Mouse (Mus musculus): ENCODE results near the gene Cabp1. TPM values are rescaled to one million over a fixed set of nuclear protein-coding genes. Genes with fewer than 3 reads are reported as not detected.

Gene Cabp1
- polyA plus RNA-seq, 1 experiment: 8.1 TPM

- peak overlapping the region; percentile 57 for H3K9ac ChIP-seq (ENCODE audit: low read depth, poor library complexity, severe bottlenecking)
- no peaks in the 10 kb centered on the region for H3K9me3 ChIP-seq (replicated peaks; ENCODE audit: control insufficient read depth, insufficient read depth, low read length, poor library complexity, severe bottlenecking)
- peaks cover 2% of the 10 kb centered on the region for H3K4me1 ChIP-seq (ENCODE audit: control insufficient read depth, insufficient read depth, low read length)
- peaks cover 7% of the 10 kb centered on the region for H3K36me3 ChIP-seq (ENCODE audit: control insufficient read depth, insufficient read depth, low read length, poor library complexity, severe bottlenecking)
- no peaks in the 10 kb centered on the region for H3K27me3 ChIP-seq (ENCODE audit: control insufficient read depth, insufficient read depth, low read length, poor library complexity, severe bottlenecking)
- peak overlapping the region; percentile 62 for H3K4me3 ChIP-seq (ENCODE audit: low read depth, low read length)
- H3K27ac ChIP-seq (ENCODE audit: insufficient read depth, low read length): no peak overlapping the region
- TF ChIP-seq CTCF (IDR thresholded peaks at IDR 0.05; ENCODE audit: low read depth, low read length) (no peak), EP300 (IDR thresholded peaks at IDR 0.05; ENCODE audit: insufficient read depth, low read depth, low read length) (no peak)
Observed at GRCm38 (mm10) chr5:115235323-115235771, 41.2 kb upstream of the Cabp1 start.

GRCm38 (mm10) chr5:115234519-115234918 is 40.3 kb upstream of the Cabp1 start:
- no peak overlapping the region for H3K27ac ChIP-seq (ENCODE audit: insufficient read depth, low read length)
- no peaks in the 10 kb centered on the region for H3K36me3 ChIP-seq (ENCODE audit: control insufficient read depth, insufficient read depth, low read length, poor library complexity, severe bottlenecking)
- no peaks in the 10 kb centered on the region for H3K9me3 ChIP-seq (replicated peaks; ENCODE audit: control insufficient read depth, insufficient read depth, low read length, poor library complexity, severe bottlenecking)
- peaks cover 2% of the 10 kb centered on the region for H3K4me1 ChIP-seq (ENCODE audit: control insufficient read depth, insufficient read depth, low read length)
- 0 out of 2 replicates have a peak overlapping the region, but pooled peaks have one; percentile 57 for H3K9ac ChIP-seq (ENCODE audit: low read depth, poor library complexity, severe bottlenecking)
- H3K27me3 ChIP-seq (ENCODE audit: control insufficient read depth, insufficient read depth, low read length, poor library complexity, severe bottlenecking): no peaks in the 10 kb centered on the region
- H3K4me3 ChIP-seq (ENCODE audit: low read depth, low read length): no peak overlapping the region
- TF ChIP-seq CTCF (IDR thresholded peaks at IDR 0.05; ENCODE audit: low read depth, low read length) (no peak), POLR2A (IDR thresholded peaks at IDR 0.05; ENCODE audit: insufficient read depth, low read length) (no peak), EP300 (IDR thresholded peaks at IDR 0.05; ENCODE audit: insufficient read depth, low read depth, low read length) (no peak)

GRCm38 (mm10) chr5:115233031-115233780 is 39.0 kb upstream of the Cabp1 start:
- TF ChIP-seq EP300 (IDR thresholded peaks at IDR 0.05; ENCODE audit: insufficient read depth, low read depth, low read length): no peak
- peak; percentile 5 for TF ChIP-seq CTCF (IDR thresholded peaks at IDR 0.05; ENCODE audit: low read depth, low read length)
- H3K27me3 ChIP-seq (ENCODE audit: control insufficient read depth, insufficient read depth, low read length, poor library complexity, severe bottlenecking): no peaks in the 10 kb centered on the region
- no peak overlapping the region for H3K27ac ChIP-seq (ENCODE audit: insufficient read depth, low read length)
- no peaks in the 10 kb centered on the region for H3K9me3 ChIP-seq (replicated peaks; ENCODE audit: control insufficient read depth, insufficient read depth, low read length, poor library complexity, severe bottlenecking)
- peaks cover 2% of the 10 kb centered on the region for H3K4me1 ChIP-seq (ENCODE audit: control insufficient read depth, insufficient read depth, low read length)
- no peak overlapping the region for H3K9ac ChIP-seq (ENCODE audit: low read depth, poor library complexity, severe bottlenecking)
- no peak overlapping the region for H3K4me3 ChIP-seq (ENCODE audit: low read depth, low read length)
- H3K36me3 ChIP-seq (ENCODE audit: control insufficient read depth, insufficient read depth, low read length, poor library complexity, severe bottlenecking): no peaks in the 10 kb centered on the region

- Histone ChIP-seq H3K27ac (ENCODE audit: insufficient read depth, low read length) (no peak overlapping the region), H3K27me3 (ENCODE audit: control insufficient read depth, insufficient read depth, low read length, poor library complexity, severe bottlenecking) (no peaks in the 10 kb centered on the region), H3K9me3 (replicated peaks; ENCODE audit: control insufficient read depth, insufficient read depth, low read length, poor library complexity, severe bottlenecking) (no peaks in the 10 kb centered on the region), H3K4me3 (ENCODE audit: low read depth, low read length) (no peak overlapping the region), H3K36me3 (ENCODE audit: control insufficient read depth, insufficient read depth, low read length, poor library complexity, severe bottlenecking) (no peaks in the 10 kb centered on the region), H3K4me1 (ENCODE audit: control insufficient read depth, insufficient read depth, low read length) (peaks cover 2% of the 10 kb centered on the region), H3K9ac (ENCODE audit: low read depth, poor library complexity, severe bottlenecking) (0 out of 2 replicates have a peak overlapping the region, but pooled peaks have one; percentile 5)
- no peak for TF ChIP-seq CTCF (IDR thresholded peaks at IDR 0.05; ENCODE audit: low read depth, low read length)
- TF ChIP-seq POLR2A (IDR thresholded peaks at IDR 0.05; ENCODE audit: insufficient read depth, low read length): no peak
- no peak for TF ChIP-seq EP300 (IDR thresholded peaks at IDR 0.05; ENCODE audit: insufficient read depth, low read depth, low read length)
Observed at GRCm38 (mm10) chr5:115232516-115232915, 38.3 kb upstream of the Cabp1 start.

GRCm38 (mm10) chr5:115231552-115232120 is 37.5 kb upstream of the Cabp1 start:
- Histone ChIP-seq H3K9me3 (replicated peaks; ENCODE audit: control insufficient read depth, insufficient read depth, low read length, poor library complexity, severe bottlenecking) (no peaks in the 10 kb centered on the region), H3K9ac (ENCODE audit: low read depth, poor library complexity, severe bottlenecking) (peak overlapping the region; percentile 5), H3K27ac (ENCODE audit: insufficient read depth, low read length) (no peak overlapping the region), H3K36me3 (ENCODE audit: control insufficient read depth, insufficient read depth, low read length, poor library complexity, severe bottlenecking) (no peaks in the 10 kb centered on the region), H3K4me3 (ENCODE audit: low read depth, low read length) (peak overlapping the region; percentile 27), H3K27me3 (ENCODE audit: control insufficient read depth, insufficient read depth, low read length, poor library complexity, severe bottlenecking) (no peaks in the 10 kb centered on the region), H3K4me1 (ENCODE audit: control insufficient read depth, insufficient read depth, low read length) (peaks cover 2% of the 10 kb centered on the region)
- TF ChIP-seq EP300 (IDR thresholded peaks at IDR 0.05; ENCODE audit: insufficient read depth, low read depth, low read length): no peak
- no peak for TF ChIP-seq CTCF (IDR thresholded peaks at IDR 0.05; ENCODE audit: low read depth, low read length)
- TF ChIP-seq POLR2A (IDR thresholded peaks at IDR 0.05; ENCODE audit: insufficient read depth, low read length): no peak
